Mouse (Mus musculus): ENCODE measurements around the gene Gm14325.
A peak's percentile ranks its signal among the peaks of the same experiment; 100 is the strongest.
"Not testable (repeated sequence)": the region's sequence is repeated elsewhere in the genome, so short reads cannot be mapped to it uniquely, and the experiment has no call there.

Gene Gm14325

DNA sequence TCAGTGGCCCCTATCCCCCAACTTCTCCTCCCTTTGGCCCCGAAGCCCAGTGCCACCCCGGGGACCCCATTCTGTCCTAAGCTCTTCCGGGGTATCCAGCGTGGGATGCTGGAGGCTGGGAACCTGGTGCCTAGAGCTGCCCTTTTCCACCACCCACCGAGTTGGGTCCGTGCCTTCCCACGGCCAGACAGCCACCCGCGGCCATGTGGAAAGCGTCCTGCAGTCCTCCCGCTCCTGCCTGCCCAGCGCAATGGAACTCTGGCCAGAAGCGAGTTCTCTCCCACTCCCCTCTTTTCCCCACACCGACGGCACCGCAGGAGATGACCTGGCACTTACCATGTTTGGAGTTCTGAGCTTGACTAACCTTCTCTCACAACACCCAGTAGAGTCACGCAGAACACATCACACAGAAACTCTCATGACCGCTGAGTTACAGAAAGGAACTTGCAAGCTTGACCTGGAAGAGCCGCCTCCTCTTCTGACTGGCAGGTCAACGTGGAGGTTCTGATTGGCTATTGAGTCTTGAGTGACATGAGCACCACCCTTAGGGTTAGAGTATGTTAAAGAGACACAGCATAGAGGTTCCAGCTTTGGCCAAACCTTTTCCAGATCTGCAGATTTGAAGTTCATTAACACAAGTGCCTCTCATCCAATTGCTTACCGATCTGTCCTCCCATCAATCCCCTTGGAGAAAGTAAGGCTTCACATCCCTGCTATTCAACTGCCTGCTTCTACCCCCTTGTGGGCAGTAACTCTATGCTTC lies at the start of gene Gm14325:
Gene Gm14325, minus strand, starts transcription at position 436 of the 763 bp plus-strand sequence.
- peak; percentile 62 for DNase-seq (ENCODE audit: low spot score)

DNA sequence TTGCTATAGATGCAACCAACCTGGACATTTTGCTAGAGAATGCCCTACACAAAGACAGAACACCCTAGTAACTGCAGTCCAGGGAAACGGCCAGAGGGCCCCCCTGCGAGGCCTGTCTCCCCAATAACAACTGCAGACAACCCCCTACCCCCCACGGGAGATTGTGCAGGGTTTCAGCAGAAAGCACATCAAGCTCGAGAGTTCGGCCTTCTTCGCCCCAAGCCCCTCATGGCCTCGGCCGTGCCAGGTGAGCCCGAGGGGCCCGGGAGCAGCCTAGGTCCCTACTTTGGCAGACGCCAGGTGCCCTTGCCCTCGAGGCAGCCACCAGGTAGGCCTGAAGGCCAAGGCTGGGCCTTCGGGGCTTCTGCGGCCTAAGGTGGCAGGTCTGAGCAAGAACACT lies 47.6 kb upstream of the Gm14325 start:
- not testable (repeated sequence) for DNase-seq (ENCODE audit: low spot score)

DNA sequence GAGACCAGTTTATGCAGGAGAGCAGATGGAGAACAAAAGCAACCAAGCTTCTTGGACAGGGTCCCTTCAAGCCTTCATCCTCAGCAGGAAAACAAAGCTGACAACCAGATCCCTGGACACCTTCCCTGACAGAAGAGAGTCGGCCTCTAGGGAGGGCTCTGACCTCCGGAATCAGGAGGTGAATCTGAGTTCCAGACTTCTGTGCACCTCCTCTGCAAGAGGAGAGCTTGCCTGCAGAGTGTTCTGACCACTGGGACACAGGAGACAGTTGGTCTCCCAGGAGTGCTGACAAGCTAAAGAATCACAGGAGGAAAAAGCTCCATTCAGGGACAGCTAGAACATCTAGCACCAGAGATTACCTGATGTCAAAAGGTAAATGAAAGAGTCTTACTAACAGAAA lies 22.1 kb upstream of the Gm14325 start:
- DNase-seq (ENCODE audit: low spot score): not testable (repeated sequence)

DNA sequence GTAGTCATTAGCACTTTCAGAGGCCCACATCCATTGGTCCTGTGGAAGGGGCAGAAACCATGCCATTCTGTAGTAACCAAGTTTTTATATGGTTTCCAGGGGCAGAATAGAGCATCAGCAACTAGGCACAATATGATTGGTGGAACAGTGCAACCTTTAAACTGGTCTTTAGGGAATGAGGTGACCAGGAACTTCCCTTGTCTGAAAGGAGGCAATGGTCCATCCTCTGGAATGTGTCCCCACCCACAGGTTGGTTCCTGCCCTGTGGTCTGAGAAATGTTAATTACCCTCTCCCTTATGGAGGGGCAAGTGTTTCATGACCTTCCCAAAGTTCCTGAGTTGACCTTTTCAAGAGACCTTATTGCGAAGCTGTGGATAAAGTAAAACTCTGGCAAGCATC lies 3.5 kb upstream of the Gm14325 start:
- DNase-seq (ENCODE audit: low spot score): not testable (repeated sequence)

- not testable (repeated sequence) for DNase-seq (ENCODE audit: low spot score)
Observed at GRCm38 (mm10) chr2:177836756-177837155, 3.4 kb downstream of the Gm14325 start.

GRCm38 (mm10) chr2:177835733-177836536 lies 4.2 kb downstream of the Gm14325 start:
- DNase-seq (ENCODE audit: low spot score): not testable (repeated sequence)

DNA sequence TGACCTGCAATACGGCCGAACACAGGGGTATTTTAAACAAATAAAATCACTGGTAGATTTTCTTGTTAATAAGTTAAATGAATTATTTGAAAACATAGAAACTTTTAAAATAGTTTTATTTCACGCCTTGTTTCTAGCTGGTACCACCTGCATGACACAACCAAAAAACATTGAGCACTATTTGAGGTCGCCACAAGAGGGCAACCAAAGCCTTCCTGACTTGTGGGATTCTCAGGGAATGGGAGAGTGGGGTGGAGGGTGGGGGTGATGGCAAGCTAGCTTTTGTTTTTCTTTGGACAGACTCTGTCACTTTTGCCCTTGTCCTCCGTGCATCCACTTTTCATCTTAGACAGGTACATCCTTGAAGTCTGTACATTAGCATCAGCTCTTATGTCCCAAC lies 18.2 kb downstream of the Gm14325 start:
- DNase-seq (ENCODE audit: low spot score): not testable (repeated sequence)

DNA sequence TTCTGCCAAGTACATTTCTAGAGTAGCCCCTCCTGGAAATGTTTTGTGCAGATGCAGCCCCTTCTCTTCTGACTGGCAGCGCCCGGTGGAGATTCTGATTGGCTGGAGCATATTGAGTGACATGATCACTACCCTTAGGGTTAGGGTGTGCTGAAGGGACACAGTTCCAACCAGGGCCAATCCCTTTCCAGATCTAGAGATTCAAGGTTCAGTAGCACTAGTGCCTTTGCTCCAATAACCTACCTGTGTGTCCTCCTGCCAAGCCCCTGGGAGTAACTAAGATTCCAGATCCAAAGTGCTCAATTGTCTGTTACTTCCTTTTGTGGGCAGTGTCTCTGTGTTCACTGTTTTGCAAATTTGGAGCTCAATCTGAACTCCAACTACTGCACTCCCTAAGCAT lies 34.0 kb downstream of the Gm14325 start:
- DNase-seq (ENCODE audit: low spot score): not testable (repeated sequence)

GRCm38 (mm10) chr2:177787351-177787750 lies 52.8 kb downstream of the Gm14325 start:
- not testable (repeated sequence) for DNase-seq (ENCODE audit: low spot score)

Measured in T-cell, adult 2 months (primary cell).